Mouse (Mus musculus) megakaryocyte, embryonic 14.5 days (primary cell): Measurements from ENCODE around the gene Prss34.

Experiments
- FLI1 ChIP-seq: IDR thresholded peaks from 2 replicates; pipeline ENCODE4 v1.6.1; 2012; ENCODE audit warnings: low read length, inconsistent platforms, mixed read lengths
- GATA1 ChIP-seq: IDR thresholded peaks from 3 replicates; pipeline ENCODE4 v1.6.1; 2012; ENCODE audit warnings: mixed read lengths, low read length, inconsistent platforms, borderline replicate concordance

DNA sequence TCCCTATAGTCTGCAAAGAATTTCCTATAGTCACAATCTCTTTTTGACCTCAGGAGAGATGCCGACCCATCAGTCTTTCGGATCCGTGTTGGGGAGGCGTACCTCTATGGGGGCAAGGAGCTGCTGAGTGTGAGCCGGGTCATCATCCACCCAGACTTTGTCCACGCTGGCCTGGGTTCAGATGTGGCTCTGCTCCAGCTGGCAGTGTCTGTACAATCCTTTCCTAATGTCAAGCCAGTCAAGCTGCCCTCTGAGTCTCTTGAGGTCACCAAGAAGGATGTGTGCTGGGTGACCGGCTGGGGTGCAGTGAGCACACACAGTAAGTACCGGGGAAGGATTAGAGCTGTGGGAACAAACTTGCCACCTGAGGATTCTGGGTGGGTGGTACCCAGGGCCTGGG, 22.6 kb downstream of the Prss34 start:
- TF ChIP-seq FLI1: no peak
- TF ChIP-seq GATA1: no peak
